Mouse (Mus musculus) heart, adult 9 months (tissue): ENCODE data around the gene Aim2.

Source experiments
- DNase-seq, 2 experiments: peaks; one replicate each; pipeline ENCODE4 v3.0.0; 2022; ENCODE audit warnings: low spot score in 2 of 2

Gene Aim2

GRCm38 (mm10) chr1:173345112-173345511, 5.6 kb upstream of the Aim2 start:
- DNase-seq = no peak

GRCm38 (mm10) chr1:173348527-173348926, 2.2 kb upstream of the Aim2 start:
- DNase-seq = peak in 1 of 2 experiments; percentile 8

- DNase-seq = no peak
These were observed 1.5 kb upstream of the Aim2 start for GRCm38 (mm10) chr1:173349192-173349591.

- peak; percentile 23 to 27 for DNase-seq
These were observed 733 bp upstream of the Aim2 start for GRCm38 (mm10) chr1:173349946-173350345.

DNA sequence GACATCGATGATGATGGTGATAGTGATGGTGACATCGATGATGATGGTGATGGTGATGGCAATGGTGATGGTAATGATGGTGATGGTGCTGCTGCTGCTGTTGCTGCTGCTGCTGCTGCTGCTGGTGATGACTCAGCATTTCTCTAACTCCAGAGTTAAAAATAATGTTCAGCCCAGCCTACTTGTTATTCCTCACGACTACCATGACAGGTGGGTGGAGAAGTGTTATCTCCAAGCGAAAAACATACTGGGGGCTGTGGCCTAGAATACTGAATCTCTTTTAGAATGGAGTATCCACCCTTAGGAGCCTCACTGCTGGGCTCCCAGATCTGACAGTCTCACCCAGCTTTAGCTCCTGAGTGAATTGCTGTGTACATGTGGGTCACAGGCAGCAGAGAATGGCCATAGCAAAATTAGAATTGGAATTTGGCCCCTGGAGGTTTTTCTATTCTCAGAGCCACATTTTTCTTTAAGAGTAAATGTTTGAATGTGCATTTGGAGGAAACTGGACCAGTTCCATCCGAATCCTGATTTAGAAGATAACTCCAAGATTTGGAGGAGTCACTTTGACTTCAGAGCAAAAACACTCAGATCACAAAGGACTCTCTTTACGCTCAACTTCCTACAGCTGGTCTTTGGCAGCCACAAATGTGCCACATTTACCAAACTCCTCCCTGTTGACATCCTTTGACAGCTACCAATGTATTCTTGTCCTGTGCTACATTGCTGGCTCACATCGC, 4.6 kb downstream of the Aim2 start:
- DNase-seq = no peak

DNA sequence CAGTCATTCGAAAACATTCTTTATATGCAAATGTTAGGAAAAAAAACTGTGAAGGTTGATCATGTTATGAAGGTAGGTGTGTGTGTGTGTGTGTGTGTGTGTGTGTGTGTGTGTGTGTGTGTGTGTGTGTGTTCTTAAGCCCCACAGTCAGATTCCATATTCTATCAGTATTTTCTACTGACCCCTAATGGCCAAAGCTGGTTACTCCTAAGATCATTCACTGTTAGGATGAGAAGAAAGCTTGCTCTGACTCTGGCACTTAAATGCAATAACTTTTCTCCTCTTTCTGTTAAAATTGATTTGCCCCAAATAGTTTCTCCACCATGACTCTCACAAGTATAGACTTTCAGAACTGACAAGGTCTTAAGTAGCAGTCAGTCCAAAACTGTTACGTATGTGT, 6.0 kb downstream of the Aim2 start:
- DNase-seq = no peak

DNA sequence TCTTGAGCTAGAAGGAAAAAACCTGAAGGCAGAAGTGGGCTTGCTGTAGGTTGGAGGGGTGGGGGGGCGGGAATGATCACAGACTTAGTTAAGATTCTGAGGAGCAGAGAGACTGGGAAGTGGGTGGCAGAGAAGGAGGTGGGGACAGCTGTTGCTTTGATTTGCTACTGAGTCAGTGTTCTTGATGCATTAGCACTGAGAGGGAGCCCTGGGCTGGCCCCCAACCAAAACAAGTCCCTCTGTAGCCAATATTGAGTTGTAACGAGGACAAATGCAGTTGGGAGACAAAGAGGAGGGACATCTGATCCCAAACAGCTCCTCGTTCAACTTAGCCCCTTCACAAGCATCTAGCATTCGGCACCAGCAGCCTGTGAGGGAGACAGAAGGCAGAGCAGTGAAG, 7.1 kb downstream of the Aim2 start:
- no peak for DNase-seq

- DNase-seq = no peak
These were observed 9.1 kb downstream of the Aim2 start for GRCm38 (mm10) chr1:173359590-173360290.

- peak in 1 of 2 experiments; percentile 17 for DNase-seq
These were observed 11.0 kb downstream of the Aim2 start for GRCm38 (mm10) chr1:173361651-173362050.

- DNase-seq = no peak
These were observed 12.8 kb downstream of the Aim2 start for GRCm38 (mm10) chr1:173363436-173363835.

DNA sequence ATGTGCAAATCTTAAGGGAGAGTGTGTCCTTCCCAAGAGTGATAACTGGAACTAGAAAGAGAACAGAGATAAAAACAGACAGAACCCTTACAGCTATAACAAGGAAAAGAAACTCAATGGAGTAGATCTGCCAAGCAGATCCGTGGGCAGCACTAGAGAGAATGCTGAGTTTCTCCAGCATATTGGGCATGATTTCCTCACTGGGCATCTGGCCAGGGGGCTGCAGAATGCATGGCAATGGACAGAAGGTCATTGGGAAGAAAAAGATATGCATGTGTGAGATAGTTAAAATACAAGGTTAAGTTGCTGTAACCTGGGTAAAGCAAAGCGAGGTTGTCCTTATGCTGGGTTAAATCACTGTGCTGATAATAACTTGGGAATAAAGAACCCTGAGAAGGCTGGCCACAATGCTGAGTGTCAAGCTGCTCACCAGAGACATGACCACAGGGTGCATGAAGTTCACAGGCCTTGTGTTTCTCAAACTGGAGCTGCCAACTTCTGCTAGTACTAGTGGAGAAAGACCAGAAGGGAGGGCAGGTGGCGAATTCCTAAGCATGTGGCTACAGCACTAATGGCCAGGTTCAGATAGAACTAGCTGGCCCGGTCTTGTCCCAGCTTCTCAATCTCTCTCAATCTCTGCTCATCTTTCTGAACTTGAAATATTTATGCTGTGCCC, 13.6 kb downstream of the Aim2 start:
- no peak for DNase-seq

- no peak for DNase-seq
These were observed 15.3 kb downstream of the Aim2 start for GRCm38 (mm10) chr1:173365970-173366409.

GRCm38 (mm10) chr1:173366701-173367355, 16.1 kb downstream of the Aim2 start:
- no peak for DNase-seq

DNA sequence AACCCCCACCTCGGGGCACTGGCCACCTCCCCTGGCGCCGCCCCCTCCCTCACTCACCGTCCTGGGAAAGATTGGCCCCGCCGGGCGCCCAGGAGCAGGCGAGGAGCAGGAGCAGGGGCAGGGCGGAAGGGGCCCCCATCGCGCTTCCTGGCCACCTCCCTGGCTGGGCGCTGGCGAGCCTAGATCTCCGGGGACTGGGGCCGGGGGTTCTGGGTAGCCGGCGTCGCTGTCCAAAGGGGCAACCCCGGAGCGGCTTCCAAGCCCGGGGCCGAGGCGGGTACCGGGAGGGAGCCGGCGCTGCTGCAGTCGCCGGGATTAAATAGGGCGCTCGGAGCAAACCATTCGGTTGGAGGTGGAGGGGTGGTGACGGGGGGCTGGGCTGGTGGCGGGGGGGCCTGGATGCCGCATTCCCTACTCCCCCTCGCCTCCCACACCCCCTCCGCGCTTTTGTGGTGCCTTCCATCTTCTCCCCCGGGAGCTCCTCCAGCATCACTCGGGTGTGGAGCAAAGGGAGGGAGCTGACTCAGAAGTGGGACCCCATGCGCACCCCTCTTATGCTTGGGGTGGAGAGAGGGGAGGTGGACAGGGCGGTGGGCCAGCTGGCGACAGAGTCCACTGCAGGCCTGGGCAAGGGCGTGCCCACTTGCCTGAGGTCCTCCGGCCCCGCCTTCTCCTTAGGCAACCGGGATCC, 16.8 kb downstream of the Aim2 start, which contains the start of gene Cadm3:
TSS of gene Cadm3 (minus strand) at position 340 of the 691 bp plus-strand sequence.
- peak in 1 of 2 experiments; percentile 14 for DNase-seq

GRCm38 (mm10) chr1:173369611-173370010, 18.9 kb downstream of the Aim2 start:
- no peak for DNase-seq

GRCm38 (mm10) chr1:173370456-173370855, 19.8 kb downstream of the Aim2 start:
- no peak for DNase-seq

- no peak for DNase-seq
These were observed 20.9 kb downstream of the Aim2 start for GRCm38 (mm10) chr1:173371586-173371985.

DNA sequence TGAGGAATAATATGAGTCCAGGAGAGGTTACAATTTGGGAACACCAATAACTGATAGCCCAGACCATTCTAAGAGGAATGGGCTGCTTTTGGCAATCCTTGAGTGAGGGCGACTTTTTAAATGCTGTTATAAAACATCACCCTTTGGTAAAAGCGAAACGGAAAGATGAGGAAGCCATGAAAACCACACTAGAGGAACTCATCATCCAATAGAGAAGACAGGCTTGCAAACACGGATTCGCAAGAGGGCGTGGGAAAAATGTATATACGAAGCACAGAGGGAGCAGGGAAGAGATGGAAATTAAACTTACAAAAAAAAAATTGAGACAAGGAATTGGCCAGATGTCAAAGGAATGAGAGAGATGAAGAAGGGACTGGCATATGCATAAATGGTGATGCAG, 23.3 kb downstream of the Aim2 start:
- no peak for DNase-seq

DNA sequence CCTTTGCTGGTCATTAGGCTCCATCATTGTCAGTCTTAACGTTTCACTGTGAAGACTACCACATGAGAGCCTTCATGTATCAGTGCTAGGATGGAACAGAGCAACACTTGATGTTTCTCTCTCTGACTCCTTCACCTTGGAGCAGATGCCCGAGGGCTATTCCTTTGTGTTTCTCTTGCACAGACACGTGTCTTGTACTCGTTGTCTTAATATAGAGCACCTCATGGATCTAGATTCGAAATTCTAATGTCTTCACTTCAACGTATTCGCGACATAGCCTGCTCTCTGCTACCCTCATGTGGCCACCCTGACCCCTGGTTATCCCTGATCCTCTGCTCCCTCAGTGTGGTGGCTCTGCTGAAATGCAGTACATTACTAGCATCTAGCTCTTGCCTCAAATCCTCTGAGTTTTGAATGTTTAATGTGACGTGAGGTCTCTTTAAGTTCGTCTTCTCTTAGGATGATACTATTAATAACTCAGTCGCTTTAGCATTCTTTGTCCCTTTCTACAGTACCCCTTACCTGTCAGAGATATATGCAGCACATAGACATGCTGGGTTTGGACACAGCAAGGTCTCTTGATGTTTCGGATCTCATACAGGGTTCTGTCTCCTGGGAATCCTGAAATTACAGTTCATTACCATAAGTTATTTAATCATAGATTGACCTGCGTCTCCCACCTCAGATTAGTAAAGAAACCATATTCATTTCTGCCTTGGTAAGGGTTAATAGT, 26.9 kb downstream of the Aim2 start:
- peak in 1 of 2 experiments; percentile 29 for DNase-seq

- DNase-seq = no peak
These were observed 30.8 kb downstream of the Aim2 start for GRCm38 (mm10) chr1:173381436-173381835.

- no peak for DNase-seq
These were observed 38.8 kb downstream of the Aim2 start for GRCm38 (mm10) chr1:173389431-173389830.
